Mouse (Mus musculus) T-helper 17 cell (primary cell): ENCODE results near the gene Crb1.
"Not testable (repeated sequence)": the region's sequence is repeated elsewhere in the genome, so short reads cannot be mapped to it uniquely, and the experiment has no call there.

Experiments
- in situ Hi-C, 2 experiments: fragments of 300-600 bp; cut with MboI, MseI; formaldehyde crosslinking; loops; 1 replicate in 1 of 2; 2 replicates in 1 of 2; pipeline ENCODE4 v1.15.1; 2025; ENCODE audit warnings: high pct_unique_total_duplicates in 2 of 2

The Crb1 gene

GRCm38 (mm10) chr1:139376638-139377286 lies at the start of gene Crb1:
TSS of gene Crb1 (minus strand) at chr1:139377100.
- in situ Hi-C loops = no loop called here

GRCm38 (mm10) chr1:139425006-139425405 lies 48.1 kb upstream of the Crb1 start:
- in situ Hi-C loops = loop anchor here in 1 of 2 experiments (10.0 kb wide), 1 partner anchor 590 kb away; no protein-coding TSS in a partner anchor

- in situ Hi-C loops = loop anchor here in 1 of 2 experiments (10.0 kb wide), 1 partner anchor 589 kb away; no protein-coding TSS in a partner anchor
Observed at GRCm38 (mm10) chr1:139423931-139424330, 47.0 kb upstream of the Crb1 start.

GRCm38 (mm10) chr1:139422941-139423340 lies 46.0 kb upstream of the Crb1 start:
- in situ Hi-C loops = loop anchor here in 1 of 2 experiments (10.0 kb wide), 1 partner anchor 588 kb away; no protein-coding TSS in a partner anchor

- in situ Hi-C loops = loop anchor here in 1 of 2 experiments (10.0 kb wide), 1 partner anchor 587 kb away; no protein-coding TSS in a partner anchor
Observed at GRCm38 (mm10) chr1:139421875-139422791, 45.2 kb upstream of the Crb1 start, which contains the start of gene Zbtb41. TSS of gene Zbtb41 (plus strand) at chr1:139422288.

- in situ Hi-C loops = loop anchor here in 1 of 2 experiments (10.0 kb wide), 1 partner anchor 587 kb away; no protein-coding TSS in a partner anchor
Observed at GRCm38 (mm10) chr1:139421521-139421874, 44.6 kb upstream of the Crb1 start.

- in situ Hi-C loops = no loop called here
Observed at GRCm38 (mm10) chr1:139413465-139413864, 36.6 kb upstream of the Crb1 start.

GRCm38 (mm10) chr1:139412365-139412764 lies 35.5 kb upstream of the Crb1 start:
- in situ Hi-C loops = not testable (repeated sequence)

- in situ Hi-C loops = no loop called here
Observed at GRCm38 (mm10) chr1:139407701-139408100, 30.8 kb upstream of the Crb1 start.

- in situ Hi-C loops = no loop called here
Observed at GRCm38 (mm10) chr1:139405766-139406165, 28.9 kb upstream of the Crb1 start.

- in situ Hi-C loops = no loop called here
Observed at GRCm38 (mm10) chr1:139396589-139396988, 19.7 kb upstream of the Crb1 start.

- in situ Hi-C loops = no loop called here
Observed at GRCm38 (mm10) chr1:139391747-139392146, 14.8 kb upstream of the Crb1 start.

GRCm38 (mm10) chr1:139379621-139379984 lies 2.7 kb upstream of the Crb1 start:
- in situ Hi-C loops = no loop called here

- in situ Hi-C loops = no loop called here
Observed at GRCm38 (mm10) chr1:139378861-139379620, 2.1 kb upstream of the Crb1 start.

GRCm38 (mm10) chr1:139375900-139376299 lies 1.0 kb downstream of the Crb1 start:
- in situ Hi-C loops = no loop called here

- in situ Hi-C loops = no loop called here
Observed at GRCm38 (mm10) chr1:139371341-139371740, 5.6 kb downstream of the Crb1 start.

GRCm38 (mm10) chr1:139348566-139348965 lies 28.3 kb downstream of the Crb1 start:
- in situ Hi-C loops = no loop called here

- in situ Hi-C loops = no loop called here
Observed at GRCm38 (mm10) chr1:139346602-139347371, 30.1 kb downstream of the Crb1 start.

GRCm38 (mm10) chr1:139346030-139346601 lies 30.8 kb downstream of the Crb1 start:
- in situ Hi-C loops = no loop called here

GRCm38 (mm10) chr1:139340178-139340859 lies 36.6 kb downstream of the Crb1 start:
- in situ Hi-C loops = no loop called here
